Mouse (Mus musculus): ENCODE data around the gene Klf7. TPM values are rescaled to one million over a fixed set of nuclear protein-coding genes. Genes with fewer than 3 reads are reported as not detected.

Gene Klf7
- polyA plus RNA-seq, 1 experiment from 2014 or later = 127 TPM

DNA sequence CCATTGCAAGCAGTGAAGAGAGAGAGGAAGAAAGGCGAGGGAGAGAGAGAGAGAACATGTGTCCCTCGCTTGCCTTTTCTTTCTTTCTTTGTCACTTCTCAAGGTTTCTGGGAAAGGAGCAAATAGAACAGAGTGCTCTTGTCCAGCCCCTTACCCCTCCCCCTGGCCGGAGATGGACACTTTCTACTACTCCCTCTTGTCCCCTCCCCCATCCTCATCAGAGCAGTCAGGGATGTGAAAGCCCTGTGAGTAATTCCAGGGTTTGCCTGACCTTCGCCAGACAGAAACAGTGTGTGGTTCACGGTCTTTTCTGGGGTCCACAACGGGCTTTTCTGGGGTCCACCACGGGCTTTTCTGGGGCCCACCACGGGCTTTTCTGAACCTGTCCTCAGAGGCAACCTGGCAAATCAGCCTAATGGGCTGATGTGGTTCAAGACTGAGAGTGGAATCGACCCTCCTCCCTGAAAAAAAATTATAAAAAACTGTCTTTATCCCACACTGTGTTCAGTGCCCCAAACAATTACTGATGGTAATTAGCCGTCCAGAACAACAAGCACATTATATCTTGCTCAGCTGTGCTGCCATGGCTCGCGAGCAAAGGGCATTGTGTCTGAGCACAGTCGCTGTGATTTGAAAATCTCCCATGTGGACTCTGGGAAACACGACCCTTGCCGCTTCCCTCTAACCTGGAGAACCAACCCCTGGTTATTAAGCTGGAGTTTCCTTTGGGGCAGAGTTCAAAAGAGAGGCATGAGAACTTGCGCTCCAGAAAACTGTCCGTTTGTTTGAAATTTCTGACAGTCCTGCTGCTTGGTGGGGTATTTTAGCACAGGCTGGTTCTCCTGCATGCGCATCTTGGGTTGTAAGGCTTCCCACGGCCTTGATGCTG lies 127.6 kb downstream of the Klf7 start:
- H3K27ac ChIP-seq (ENCODE audit: low read depth, low read length) = peak overlapping the region; percentile 58
- H3K4me1 ChIP-seq (ENCODE audit: control insufficient read depth, insufficient read depth, low read depth, low read length) = peaks cover 21% of the 10 kb centered on the region
- H3K36me3 ChIP-seq (ENCODE audit: control insufficient read depth, insufficient read depth, low read length) = no peaks in the 10 kb centered on the region
- 7% methylated on average over 19 of the region's 19 CpGs for WGBS
- H3K27me3 ChIP-seq (replicated peaks; ENCODE audit: control insufficient read depth, insufficient read depth, low read length) = no peaks in the 10 kb centered on the region
- no peak overlapping the region for H3K4me3 ChIP-seq (ENCODE audit: low read length)
- ATAC-seq = peak; percentile 93
- H3K9ac ChIP-seq (ENCODE audit: low read depth, low read length) = peak overlapping the region; percentile 31; the same call in 1 of the 2 replicates
- peak overlapping the region; percentile 40 for H3K4me2 ChIP-seq (ENCODE audit: low read length)
- no peaks in the 10 kb centered on the region for H3K9me3 ChIP-seq (ENCODE audit: control insufficient read depth, low read length)

GRCm38 (mm10) chr1:63992506-63992905 lies 129.6 kb downstream of the Klf7 start:
- WGBS = 74% methylated on average over 5 of the region's 5 CpGs

DNA sequence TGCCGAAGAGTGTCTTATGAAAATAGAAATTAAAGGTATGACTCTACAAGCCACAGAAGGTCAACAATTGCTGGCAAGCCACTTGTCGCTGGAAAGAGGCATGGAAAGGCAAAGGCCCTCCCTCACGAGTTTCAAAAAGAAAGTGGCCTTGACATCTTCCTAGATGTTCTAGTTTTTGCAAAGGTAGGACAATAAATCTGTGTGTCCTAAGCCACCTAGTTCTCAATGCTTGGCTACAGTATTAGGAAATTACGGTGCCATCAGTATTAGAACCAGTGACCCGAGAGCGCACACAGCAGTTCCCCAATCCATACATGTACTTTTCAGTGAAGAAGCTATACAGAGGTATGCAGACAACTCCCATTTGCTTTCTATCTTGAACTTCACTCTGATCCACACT lies 131.7 kb downstream of the Klf7 start:
- Histone ChIP-seq H3K4me2 (ENCODE audit: low read length) (no peak overlapping the region), H3K27me3 (replicated peaks; ENCODE audit: control insufficient read depth, insufficient read depth, low read length) (no peaks in the 10 kb centered on the region), H3K9ac (ENCODE audit: low read depth, low read length) (no peak overlapping the region), H3K4me1 (ENCODE audit: control insufficient read depth, insufficient read depth, low read depth, low read length) (peaks cover 20% of the 10 kb centered on the region), H3K4me3 (ENCODE audit: low read length) (no peak overlapping the region), H3K27ac (ENCODE audit: low read depth, low read length) (no peak overlapping the region), H3K36me3 (ENCODE audit: control insufficient read depth, insufficient read depth, low read length) (no peaks in the 10 kb centered on the region), H3K9me3 (ENCODE audit: control insufficient read depth, low read length) (no peaks in the 10 kb centered on the region)
- 96% methylated on average over 6 of the region's 6 CpGs for WGBS
- no peak for ATAC-seq

More at GRCm38 (mm10) chr1:63992506-63992905, 129.6 kb downstream of the Klf7 start:
- no peak overlapping the region for H3K27ac ChIP-seq (ENCODE audit: low read depth, low read length)
- no peak for ATAC-seq
- H3K4me3 ChIP-seq (ENCODE audit: low read length) = no peak overlapping the region
- peaks cover 21% of the 10 kb centered on the region for H3K4me1 ChIP-seq (ENCODE audit: control insufficient read depth, insufficient read depth, low read depth, low read length)
- H3K9me3 ChIP-seq (ENCODE audit: control insufficient read depth, low read length) = no peaks in the 10 kb centered on the region
- no peak overlapping the region for H3K4me2 ChIP-seq (ENCODE audit: low read length)
- no peaks in the 10 kb centered on the region for H3K27me3 ChIP-seq (replicated peaks; ENCODE audit: control insufficient read depth, insufficient read depth, low read length)
- H3K9ac ChIP-seq (ENCODE audit: low read depth, low read length) = no peak overlapping the region
- no peaks in the 10 kb centered on the region for H3K36me3 ChIP-seq (ENCODE audit: control insufficient read depth, insufficient read depth, low read length)

DNA sequence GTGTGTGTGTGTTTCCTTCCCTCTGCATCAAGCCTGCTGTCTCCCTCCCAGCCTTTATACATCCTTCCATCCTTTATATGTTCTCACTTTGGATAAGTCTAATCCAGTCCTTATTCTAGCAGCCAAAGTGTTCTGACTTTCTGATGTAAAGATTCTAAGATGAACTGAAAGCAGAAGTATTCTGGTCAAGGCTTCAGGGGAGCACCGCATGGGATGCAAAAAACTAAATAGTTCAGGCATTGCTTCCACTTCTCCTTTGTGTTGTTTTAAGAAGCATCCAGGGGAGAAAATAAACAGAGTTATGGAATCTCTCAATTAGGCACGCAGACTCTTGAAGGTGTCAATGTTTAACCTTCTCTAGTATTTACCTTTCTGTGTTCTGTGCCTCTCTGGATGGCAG lies 141.3 kb downstream of the Klf7 start:
- Histone ChIP-seq H3K27me3 (replicated peaks; ENCODE audit: control insufficient read depth, insufficient read depth, low read length) (no peaks in the 10 kb centered on the region), H3K36me3 (ENCODE audit: control insufficient read depth, insufficient read depth, low read length) (no peaks in the 10 kb centered on the region), H3K4me1 (ENCODE audit: control insufficient read depth, insufficient read depth, low read depth, low read length) (peaks cover 5% of the 10 kb centered on the region; the same call in 1 of the 2 replicates), H3K9ac (ENCODE audit: low read depth, low read length) (no peak overlapping the region), H3K9me3 (ENCODE audit: control insufficient read depth, low read length) (no peaks in the 10 kb centered on the region), H3K4me3 (ENCODE audit: low read length) (no peak overlapping the region), H3K27ac (ENCODE audit: low read depth, low read length) (no peak overlapping the region), H3K4me2 (ENCODE audit: low read length) (no peak overlapping the region)
- WGBS = 56% methylated on average over 2 of the region's 2 CpGs
- ATAC-seq = no peak

Small RNAs within 50 kb of the gene (microRNA-seq; reads per million reads assigned to microRNA genes)
- not detected for gene Mir6899
